Mouse (Mus musculus): ENCODE data around the gene Gm7861.
"Not testable (repeated sequence)": the region's sequence is repeated elsewhere in the genome, so short reads cannot be mapped to it uniquely, and the experiment has no call there.

The Gm7861 gene

GRCm38 (mm10) chr8:21594408-21594807 lies at the start of gene Gm7861:
Gene Gm7861 (minus strand): TSS chr8:21594508.
- DNase-seq (ENCODE audit: low spot score in 2 of 2) = not testable (repeated sequence)

- DNase-seq (ENCODE audit: low spot score in 2 of 2) = not testable (repeated sequence)
Observed at GRCm38 (mm10) chr8:21617883-21618282, 23.6 kb upstream of the Gm7861 start, which contains the start of gene Defa26. Gene Defa26 (plus strand): TSS chr8:21618183.

- DNase-seq (ENCODE audit: low spot score in 2 of 2) = not testable (repeated sequence)
Observed at GRCm38 (mm10) chr8:21582706-21583105, 11.6 kb downstream of the Gm7861 start, which contains the start of gene Defa28. Gene Defa28 (plus strand): TSS chr8:21583006.

GRCm38 (mm10) chr8:21565086-21565485 lies 29.2 kb downstream of the Gm7861 start, which contains the start of gene Defa37:
Gene Defa37 (plus strand): TSS chr8:21565386.
- not testable (repeated sequence) for DNase-seq (ENCODE audit: low spot score in 2 of 2)

Measured in cerebellum, postnatal 4 days (tissue).